Mouse (Mus musculus) brain, embryonic 14.5 days (tissue): Measurements from ENCODE around the gene Tmem273.

Source experiments
- CTCF ChIP-seq: fragments of 200-500 bp; IDR thresholded peaks from 2 replicates; pipeline ENCODE4 v1.5.1; 2012; ENCODE audit warnings: inconsistent platforms, mild to moderate bottlenecking, moderate library complexity, borderline replicate concordance; ENCODE audit not compliant: insufficient read depth, insufficient read length; ENCODE audit errors: extremely low read depth
- POLR2A ChIP-seq: fragments of 200-500 bp; IDR thresholded peaks from 2 replicates; pipeline ENCODE4 v1.6.1; 2012; ENCODE audit warnings: mild to moderate bottlenecking, inconsistent platforms, borderline replicate concordance; ENCODE audit not compliant: poor library complexity, insufficient read depth, insufficient read length, severe bottlenecking; ENCODE audit errors: extremely low read depth

GRCm38 (mm10) chr14:32833847-32834246 lies 48.1 kb downstream of the Tmem273 start, which contains the start of gene Fam170b:
- TF ChIP-seq CTCF (no peak), POLR2A (no peak)
